Mouse (Mus musculus): Measurements from ENCODE around the gene Dazl. TPM values are rescaled to one million over a fixed set of nuclear protein-coding genes. Genes with fewer than 3 reads are reported as not detected.
A peak's percentile ranks its signal among the peaks of the same experiment; 100 is the strongest.

Gene Dazl
- polyA plus RNA-seq, 1 experiment from 2014 or later, result 0.57 TPM

GRCm38 (mm10) chr17:50310148-50310802 lies 16.8 kb upstream of the Dazl start:
- no peak overlapping the region for H3K27ac ChIP-seq (replicated peaks)
- H3K4me3 ChIP-seq, result no peak overlapping the region
- no peaks in the 10 kb centered on the region for H3K36me3 ChIP-seq
- ATAC-seq (ENCODE audit: low FRiP score, low read depth), result no peak
- H3K27me3 ChIP-seq, result no peaks in the 10 kb centered on the region
- H3K4me1 ChIP-seq (replicated peaks), result no peaks in the 10 kb centered on the region
- no peaks in the 10 kb centered on the region for H3K9me3 ChIP-seq
- no peak overlapping the region for H3K9ac ChIP-seq
- H3K4me2 ChIP-seq, result no peak overlapping the region
- WGBS, result 72% methylated on average over 10 of the region's 10 CpGs

- 68% methylated on average over 5 of the region's 5 CpGs for WGBS
- no peaks in the 10 kb centered on the region for H3K36me3 ChIP-seq
These were observed 16.2 kb upstream of the Dazl start for GRCm38 (mm10) chr17:50309512-50310072.

GRCm38 (mm10) chr17:50308880-50309279 lies 15.4 kb upstream of the Dazl start:
- no peaks in the 10 kb centered on the region for H3K36me3 ChIP-seq
- 65% methylated on average over 5 of the region's 5 CpGs for WGBS
- H3K9me3 ChIP-seq, result no peaks in the 10 kb centered on the region
- H3K9ac ChIP-seq, result no peak overlapping the region
- no peak overlapping the region for H3K27ac ChIP-seq (replicated peaks)
- no peaks in the 10 kb centered on the region for H3K27me3 ChIP-seq
- H3K4me1 ChIP-seq (replicated peaks), result no peaks in the 10 kb centered on the region
- no peak for ATAC-seq (ENCODE audit: low FRiP score, low read depth)
- H3K4me2 ChIP-seq, result no peak overlapping the region
- no peak overlapping the region for H3K4me3 ChIP-seq

More at GRCm38 (mm10) chr17:50309512-50310072, 16.2 kb upstream of the Dazl start:
- no peak overlapping the region for H3K4me2 ChIP-seq
- no peak overlapping the region for H3K4me3 ChIP-seq
- no peaks in the 10 kb centered on the region for H3K4me1 ChIP-seq (replicated peaks)
- no peak overlapping the region for H3K9ac ChIP-seq
- H3K27ac ChIP-seq (replicated peaks), result no peak overlapping the region
- no peaks in the 10 kb centered on the region for H3K27me3 ChIP-seq
- no peak for ATAC-seq (ENCODE audit: low FRiP score, low read depth)
- H3K9me3 ChIP-seq, result no peaks in the 10 kb centered on the region

- Histone ChIP-seq H3K27ac (replicated peaks) (no peak overlapping the region), H3K4me2 (no peak overlapping the region), H3K4me1 (replicated peaks) (no peaks in the 10 kb centered on the region), H3K9me3 (no peaks in the 10 kb centered on the region), H3K4me3 (no peak overlapping the region), H3K27me3 (no peaks in the 10 kb centered on the region), H3K9ac (no peak overlapping the region), H3K36me3 (no peaks in the 10 kb centered on the region)
- ATAC-seq (ENCODE audit: low FRiP score, low read depth), result no peak
- 88% methylated on average over 10 of the region's 10 CpGs for WGBS
These were observed 14.7 kb upstream of the Dazl start for GRCm38 (mm10) chr17:50308059-50308647.

- Histone ChIP-seq H3K4me3 (no peak overlapping the region), H3K27ac (replicated peaks) (no peak overlapping the region), H3K27me3 (no peaks in the 10 kb centered on the region), H3K4me1 (replicated peaks) (no peaks in the 10 kb centered on the region), H3K9ac (no peak overlapping the region), H3K4me2 (no peak overlapping the region), H3K9me3 (no peaks in the 10 kb centered on the region), H3K36me3 (no peaks in the 10 kb centered on the region)
- 93% methylated on average over 3 of the region's 3 CpGs for WGBS
- no peak for ATAC-seq (ENCODE audit: low FRiP score, low read depth)
These were observed 9.4 kb upstream of the Dazl start for GRCm38 (mm10) chr17:50302867-50303266.

- Histone ChIP-seq H3K9ac (no peak overlapping the region), H3K4me3 (no peak overlapping the region), H3K36me3 (no peaks in the 10 kb centered on the region), H3K27ac (replicated peaks) (no peak overlapping the region), H3K27me3 (no peaks in the 10 kb centered on the region), H3K4me2 (no peak overlapping the region), H3K4me1 (replicated peaks) (no peaks in the 10 kb centered on the region), H3K9me3 (no peaks in the 10 kb centered on the region)
- ATAC-seq (ENCODE audit: low FRiP score, low read depth), result no peak
- WGBS, result 92% methylated on average over 11 of the region's 11 CpGs
These were observed 6.9 kb upstream of the Dazl start for GRCm38 (mm10) chr17:50300171-50300841.

- 77% methylated on average over 7 of the region's 7 CpGs for WGBS
- Histone ChIP-seq H3K27ac (replicated peaks) (no peak overlapping the region), H3K27me3 (no peaks in the 10 kb centered on the region), H3K9me3 (no peaks in the 10 kb centered on the region), H3K4me1 (replicated peaks) (no peaks in the 10 kb centered on the region), H3K4me2 (no peak overlapping the region), H3K36me3 (no peaks in the 10 kb centered on the region), H3K4me3 (no peak overlapping the region), H3K9ac (no peak overlapping the region)
- ATAC-seq (ENCODE audit: low FRiP score, low read depth), result no peak
These were observed 5.4 kb upstream of the Dazl start for GRCm38 (mm10) chr17:50298821-50299220.

GRCm38 (mm10) chr17:50294726-50295125 lies 1.3 kb upstream of the Dazl start:
- Histone ChIP-seq H3K27me3 (no peaks in the 10 kb centered on the region), H3K27ac (replicated peaks) (no peak overlapping the region), H3K36me3 (no peaks in the 10 kb centered on the region), H3K4me2 (no peak overlapping the region), H3K4me1 (replicated peaks) (0 out of 2 replicates have a peak, but pooled peaks cover 2% of the 10 kb centered on the region), H3K9ac (no peak overlapping the region), H3K4me3 (no peak overlapping the region), H3K9me3 (peaks cover 6% of the 10 kb centered on the region; the same call in 1 of the 2 replicates)
- no peak for ATAC-seq (ENCODE audit: low FRiP score, low read depth)
- WGBS, result 80% methylated on average over 12 of the region's 12 CpGs

GRCm38 (mm10) chr17:50292661-50293171 lies 720 bp downstream of the Dazl start:
- no peaks in the 10 kb centered on the region for H3K27me3 ChIP-seq
- 0 out of 2 replicates have a peak, but pooled peaks cover 2% of the 10 kb centered on the region for H3K4me1 ChIP-seq (replicated peaks)
- H3K36me3 ChIP-seq, result no peaks in the 10 kb centered on the region
- WGBS, result 4% methylated on average over 57 of the region's 57 CpGs
- peak overlapping the region; percentile 62 for H3K4me2 ChIP-seq
- peaks cover 6% of the 10 kb centered on the region; the same call in 1 of the 2 replicates for H3K9me3 ChIP-seq
- H3K9ac ChIP-seq, result peak overlapping the region; percentile 43
- peak; percentile 96 for ATAC-seq (ENCODE audit: low FRiP score, low read depth)
- H3K4me3 ChIP-seq, result peak overlapping the region; percentile 47
- H3K27ac ChIP-seq (replicated peaks), result peak overlapping the region; percentile 19

GRCm38 (mm10) chr17:50291485-50292200 lies 1.8 kb downstream of the Dazl start:
- H3K27me3 ChIP-seq, result no peaks in the 10 kb centered on the region
- H3K4me2 ChIP-seq, result no peak overlapping the region; the same call in 1 of the 2 replicates
- no peak overlapping the region for H3K4me3 ChIP-seq
- 0 out of 2 replicates have a peak, but pooled peaks cover 2% of the 10 kb centered on the region for H3K4me1 ChIP-seq (replicated peaks)
- no peak overlapping the region for H3K9ac ChIP-seq
- 22% methylated on average over 3 of the region's 3 CpGs for WGBS
- peaks cover 6% of the 10 kb centered on the region; the same call in 1 of the 2 replicates for H3K9me3 ChIP-seq
- H3K36me3 ChIP-seq, result no peaks in the 10 kb centered on the region
- ATAC-seq (ENCODE audit: low FRiP score, low read depth), result no peak
- no peak overlapping the region for H3K27ac ChIP-seq (replicated peaks)

- H3K27ac ChIP-seq (replicated peaks), result no peak overlapping the region
- H3K27me3 ChIP-seq, result no peaks in the 10 kb centered on the region
- no peak overlapping the region for H3K9ac ChIP-seq
- 73% methylated on average over 6 of the region's 6 CpGs for WGBS
- no peak overlapping the region for H3K4me2 ChIP-seq
- H3K9me3 ChIP-seq, result no peaks in the 10 kb centered on the region
- no peaks in the 10 kb centered on the region for H3K36me3 ChIP-seq
- no peaks in the 10 kb centered on the region for H3K4me1 ChIP-seq (replicated peaks)
- H3K4me3 ChIP-seq, result no peak overlapping the region
- ATAC-seq (ENCODE audit: low FRiP score, low read depth), result no peak
These were observed 8.6 kb downstream of the Dazl start for GRCm38 (mm10) chr17:50284845-50285244.
